Comparison of ENCODE assay signal across 16 mouse cellular contexts in the genomic region with DNA sequence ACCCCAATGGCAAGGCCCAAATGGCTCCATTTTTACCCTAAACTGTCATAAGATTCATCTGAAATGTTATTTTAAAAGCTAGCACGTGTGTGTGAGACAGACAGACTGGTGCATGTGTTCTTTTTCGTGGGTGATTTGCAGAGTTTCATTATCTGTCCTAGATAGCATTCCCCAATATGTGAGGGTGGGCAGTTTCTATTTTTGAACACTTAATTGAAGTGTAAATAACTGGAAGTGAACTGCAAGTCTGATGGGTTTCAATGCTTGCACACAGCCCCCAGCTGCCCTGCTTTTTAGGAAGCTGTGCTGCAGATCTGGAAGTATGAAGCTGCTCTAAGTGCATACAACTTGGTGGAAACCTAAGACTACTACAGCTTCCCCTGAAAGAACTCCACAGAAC. TPM values are rescaled to one million over a fixed set of nuclear protein-coding genes. Genes with fewer than 3 reads are reported as not detected.
DNase-seq lines count a peak whose midpoint lies in the region; ATAC-seq and TF ChIP-seq lines count a peak whose summit lies in the region.
"Had no signal": no experiment of that assay in that cellular context is flagged by ENCODE, and none has a peak within 500 bp of the region (broad histone marks: within the 10 kb centered on the region; RNA-seq: fewer than 3 reads in every experiment).

No protein-coding gene starts in this region.

- no peak overlapping the region for H3ac ChIP-seq in myocyte (ENCODE audit: control insufficient read depth, insufficient read length)

- H3K79me2 ChIP-seq in myocyte (ENCODE audit: control insufficient read depth, insufficient read depth): no peaks in the 10 kb centered on the region

- peak overlapping the region; percentile 75 for H3K4me3 ChIP-seq in heart, embryonic 10.5 days
- H3K4me3 ChIP-seq in limb, embryonic 15.5 days: no peak overlapping the region
- H3K4me3 ChIP-seq in limb, embryonic 10.5 days: no peak overlapping the region
- H3K4me3 ChIP-seq in myocyte: no peak overlapping the region
- H3K4me3 ChIP-seq: limb, embryonic 12.5 days; midbrain, embryonic 10.5 days had no signal

- intact Hi-C loops in heart, postnatal 25 days (cut with DNase I): no loop called here

- H3K9me3 ChIP-seq in heart, embryonic 10.5 days: no peaks in the 10 kb centered on the region
- no peaks in the 10 kb centered on the region for H3K9me3 ChIP-seq in limb, embryonic 15.5 days
- no peaks in the 10 kb centered on the region for H3K9me3 ChIP-seq in limb, embryonic 10.5 days (replicated peaks)
- H3K9me3 ChIP-seq: G1E; limb, embryonic 12.5 days; midbrain, embryonic 10.5 days had no signal

- H3K4me2 ChIP-seq in limb, embryonic 15.5 days: no peak overlapping the region
- H3K4me2 ChIP-seq in myocyte (ENCODE audit: low read depth): peak overlapping the region; percentile 8
- H3K4me2 ChIP-seq: limb, embryonic 12.5 days had no signal

- TF ChIP-seq POLR2A in myocyte (IDR thresholded peaks at IDR 0.05; ENCODE audit: insufficient read length, low read depth): no peak

- peak overlapping the region; percentile 96 for H3K27ac ChIP-seq in heart, embryonic 10.5 days
- peak overlapping the region; percentile 33; the same call in 1 of the 2 replicates for H3K27ac ChIP-seq in limb, embryonic 15.5 days
- H3K27ac ChIP-seq in limb, embryonic 10.5 days: no peak overlapping the region
- H3K27ac ChIP-seq: limb, embryonic 12.5 days; midbrain, embryonic 10.5 days had no signal

- no peaks in the 10 kb centered on the region for H3K27me3 ChIP-seq in heart, embryonic 10.5 days (ENCODE audit: insufficient read depth, poor library complexity, severe bottlenecking)
- no peaks in the 10 kb centered on the region for H3K27me3 ChIP-seq in limb, embryonic 15.5 days
- no peaks in the 10 kb centered on the region for H3K27me3 ChIP-seq in limb, embryonic 10.5 days (ENCODE audit: low read depth, poor library complexity, severe bottlenecking)
- H3K27me3 ChIP-seq in myocyte (ENCODE audit: control insufficient read depth, insufficient read depth, insufficient read length): no peaks in the 10 kb centered on the region
- H3K27me3 ChIP-seq: limb, embryonic 12.5 days had no signal

- H3K9ac ChIP-seq in limb, embryonic 15.5 days: no peak overlapping the region
- H3K9ac ChIP-seq: limb, embryonic 12.5 days had no signal

- 33% methylated on average over 2 of the region's 2 CpGs for WGBS in heart, embryonic 10.5 days
- 75% methylated on average over 2 of the region's 2 CpGs for WGBS in limb, embryonic 15.5 days
- 87% methylated on average over 2 of the region's 2 CpGs for WGBS in limb, embryonic 10.5 days

- H3K4me1 ChIP-seq in heart, embryonic 10.5 days: peaks cover 32% of the 10 kb centered on the region
- peaks cover 28% of the 10 kb centered on the region for H3K4me1 ChIP-seq in limb, embryonic 15.5 days
- peaks cover 32% of the 10 kb centered on the region for H3K4me1 ChIP-seq in limb, embryonic 10.5 days

- no peak for DNase-seq in heart, embryonic 10.5 days (ENCODE audit: low spot score)
- DNase-seq in heart, postnatal 25 days (ENCODE audit: low spot score): no peak
- DNase-seq in limb, embryonic 10.5 days (ENCODE audit: low spot score): no peak
- peak; percentile 58 for DNase-seq in brain, adult 2 months (ENCODE audit: low read depth, low spot score)
- no peak for DNase-seq in frontal cortex, postnatal 10 days (ENCODE audit: low spot score in 2 of 2)
- no peak for DNase-seq in spleen, adult 12 weeks (ENCODE audit: low spot score)
- DNase-seq: adrenal gland, postnatal 10 days; B cell, adult 2 months; kidney, postnatal 10 days; right cerebral cortex, postnatal 4 days had no signal

- H3K36me3 ChIP-seq in heart, embryonic 10.5 days: peaks cover 58% of the 10 kb centered on the region
- peaks cover 52% of the 10 kb centered on the region for H3K36me3 ChIP-seq in limb, embryonic 15.5 days
- peaks cover 70% of the 10 kb centered on the region for H3K36me3 ChIP-seq in limb, embryonic 10.5 days
- H3K36me3 ChIP-seq in myocyte (ENCODE audit: control insufficient read depth, insufficient read depth): peaks cover 13% of the 10 kb centered on the region

- ATAC-seq in limb, embryonic 15.5 days (ENCODE audit: insufficient number of reproducible peaks, low FRiP score, low TSS enrichment, low read depth): no peak
- ATAC-seq: hindbrain, embryonic 16.5 days had no signal

TF ChIP-seq in myocyte, 11 proteins besides CTCF, POLR2A, EP300 and RAD21:
- TF ChIP-seq E2F4 (IDR thresholded peaks at IDR 0.05; ENCODE audit: insufficient read depth): no peak
- TF ChIP-seq TCF3 (IDR thresholded peaks at IDR 0.05; ENCODE audit: insufficient read length, low read depth): no peak
- no peak for TF ChIP-seq MYOG (IDR thresholded peaks at IDR 0.05; ENCODE audit: control insufficient read depth in 1 of 3, insufficient read depth in 1 of 3, insufficient read length in 2 of 3, low read depth in 2 of 3)
- TF ChIP-seq TCF12 (IDR thresholded peaks at IDR 0.05; ENCODE audit: insufficient read depth, poor library complexity, severe bottlenecking): no peak
- TF ChIP-seq MYOD1 (IDR thresholded peaks at IDR 0.05; ENCODE audit: control insufficient read depth in 1 of 3, insufficient read length in 2 of 3, low read depth in 2 of 3): no peak
- TF ChIP-seq REST (IDR thresholded peaks at IDR 0.05; ENCODE audit: insufficient read depth, insufficient read length): no peak
- no peak for TF ChIP-seq MAX (IDR thresholded peaks at IDR 0.05; ENCODE audit: low read depth)
- no peak for TF ChIP-seq USF1 (IDR thresholded peaks at IDR 0.05; ENCODE audit: low read depth)
- TF ChIP-seq POLR2AphosphoS2 (IDR thresholded peaks at IDR 0.05; ENCODE audit: insufficient read length, low read depth): no peak

RNA-seq across cellular contexts. Expression of a gene that starts 0.7 kb away (rescaled TPM):
- polyA plus RNA-seq in heart, embryonic 10.5 days (2016; fragmentation: Nextera tagmentation; extraction: Ambion mirVana): 38.9 and 70.4 TPM in 2 replicates
- 10 to 100 TPM; 45.9 to 49.2 TPM for total RNA-seq in heart, postnatal 25 days (2021)
- polyA plus RNA-seq in limb, embryonic 15.5 days (2015; fragmentation: Nextera tagmentation; extraction: Ambion mirVana): 4.8 and 9.1 TPM in 2 replicates
- polyA plus RNA-seq in limb, embryonic 10.5 days (2016; fragmentation: Nextera tagmentation; extraction: Ambion mirVana): 1.2 and 1.3 TPM in 2 replicates
- polyA plus RNA-seq in myocyte (2012; fragmentation: generic; extraction: Trizol): 8.0 TPM
